Mouse (Mus musculus) cerebellum, postnatal 25 days (tissue): ENCODE data around the gene Bicc1.

Experiments used
- DNase-seq, 2 experiments: peaks; one replicate each; pipeline ENCODE4 v3.0.0; 2021; ENCODE audit warnings: mixed read lengths in 2 of 2

The Bicc1 gene

DNA sequence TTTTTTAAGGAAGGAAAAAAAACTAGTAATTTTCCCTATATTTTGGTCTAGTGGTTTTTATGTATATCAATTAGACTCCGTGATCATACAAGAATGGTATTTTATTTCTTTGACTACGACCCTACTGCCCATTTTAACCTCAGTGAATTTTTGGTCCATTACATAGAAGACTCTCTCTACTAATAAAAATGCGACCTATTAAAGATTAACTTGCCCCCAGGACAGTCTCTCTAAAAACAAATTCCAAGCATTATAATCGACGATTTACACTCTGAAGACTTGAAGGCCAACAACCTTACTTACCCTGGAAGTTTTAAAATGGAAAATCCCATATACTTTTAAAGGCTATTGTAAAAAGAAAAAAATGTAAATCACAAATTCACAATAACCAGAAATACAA, 2.9 kb downstream of the Bicc1 start:
- no peak for DNase-seq

DNA sequence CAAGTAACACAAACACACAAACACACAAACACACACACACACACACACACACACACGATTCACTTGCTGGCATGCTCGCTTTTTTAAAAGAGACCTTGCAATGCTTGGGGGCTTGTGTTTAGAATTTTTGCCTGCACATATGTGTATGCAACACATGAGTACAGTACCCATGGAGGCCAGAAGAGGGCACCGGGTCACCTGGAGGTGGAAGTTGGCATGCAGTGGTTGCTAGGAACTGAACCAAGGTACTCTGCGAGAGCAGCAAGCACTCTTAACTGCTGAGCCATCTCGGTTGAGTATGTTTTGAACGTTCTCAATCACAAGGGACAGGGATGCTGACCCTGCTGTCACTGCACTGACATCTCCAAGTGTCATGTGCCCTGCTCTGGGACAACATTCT, 5.9 kb downstream of the Bicc1 start:
- DNase-seq: no peak

DNA sequence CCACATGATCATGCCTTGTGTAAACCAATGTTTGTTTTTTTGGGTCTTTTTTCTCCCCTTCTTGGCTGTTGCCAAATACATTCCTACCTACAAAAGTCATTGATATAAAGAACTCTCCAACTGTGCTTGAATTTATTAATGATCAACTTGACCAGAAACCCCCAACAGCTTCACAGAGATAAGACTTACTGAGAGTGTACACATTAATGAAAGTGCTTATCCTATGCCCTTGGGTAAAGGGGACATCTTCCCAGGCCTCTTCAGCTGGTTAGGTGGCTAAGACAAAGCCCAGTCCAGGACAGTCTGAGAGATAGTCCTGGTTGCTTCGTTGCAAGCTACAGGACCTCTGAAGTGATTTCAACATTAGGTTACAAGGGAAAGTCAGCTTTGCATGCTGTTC, 6.4 kb downstream of the Bicc1 start:
- DNase-seq: no peak

DNA sequence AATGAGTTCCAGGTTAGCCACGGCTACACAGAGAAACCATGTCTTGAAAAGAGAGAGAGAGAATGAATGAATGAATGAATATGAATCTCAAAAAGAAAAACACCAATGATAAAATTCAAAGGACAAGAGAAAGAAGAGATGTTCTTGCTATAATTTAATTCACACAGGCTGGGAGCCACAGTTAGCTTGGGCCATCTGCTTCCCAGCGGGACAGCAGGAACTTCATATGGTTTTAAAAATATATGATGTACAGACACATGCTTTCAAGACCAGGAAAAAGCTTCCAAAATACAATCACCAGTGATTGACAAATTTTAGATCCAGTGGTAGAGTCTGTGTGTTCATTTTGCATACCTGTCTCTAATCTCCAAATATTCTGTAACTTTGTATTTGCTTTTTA, 9.0 kb downstream of the Bicc1 start:
- no peak for DNase-seq

DNA sequence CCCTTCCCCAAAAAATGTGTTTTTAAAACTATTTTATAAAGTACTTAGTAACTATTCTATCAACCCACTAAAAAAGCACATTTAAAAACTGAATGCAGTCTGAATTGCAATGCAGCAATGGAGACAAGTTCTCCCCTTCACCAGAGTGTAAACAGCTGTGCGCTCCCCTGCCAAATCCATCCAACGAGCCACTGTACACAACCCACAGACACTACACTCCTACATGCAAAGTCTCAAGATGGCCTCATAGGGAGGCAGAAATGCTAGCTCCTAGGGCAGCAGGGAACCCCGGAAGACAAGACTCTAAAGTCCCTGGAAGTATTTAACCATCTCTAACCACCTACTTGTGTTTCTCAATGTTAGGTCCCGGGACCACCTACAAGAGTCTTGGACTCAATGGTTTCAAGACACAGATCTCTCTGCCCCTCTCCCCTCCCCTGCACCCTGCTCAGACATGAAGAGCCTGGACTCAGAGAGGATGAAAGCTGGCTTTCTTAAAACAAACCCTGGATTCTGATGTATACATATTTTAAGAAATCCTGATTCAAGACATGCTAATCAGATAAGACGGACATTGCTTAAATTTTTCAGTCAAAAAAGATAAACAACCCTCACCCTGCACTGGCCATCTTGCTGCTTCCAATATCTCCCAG, 10.4 kb downstream of the Bicc1 start:
- no peak for DNase-seq

DNA sequence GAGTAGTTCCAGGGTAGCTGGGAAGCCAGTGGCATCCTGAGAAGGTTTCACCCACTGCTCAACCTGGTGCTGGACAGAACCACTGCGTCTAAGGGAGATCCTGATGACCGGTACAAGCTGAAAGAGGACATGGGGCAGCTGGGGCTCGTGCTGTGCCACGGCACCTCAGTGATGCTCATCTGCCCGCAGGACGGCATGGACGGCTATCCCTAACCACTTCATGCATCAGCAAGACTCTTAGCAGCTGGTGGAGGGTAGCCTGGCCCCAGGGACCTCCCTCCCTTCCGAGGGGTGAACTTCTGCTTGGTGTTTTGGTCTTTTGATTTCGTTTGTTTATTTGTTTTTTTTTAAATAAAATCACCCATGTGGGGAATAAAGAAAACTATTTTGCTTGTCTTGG, 11.3 kb downstream of the Bicc1 start:
- no peak for DNase-seq

DNA sequence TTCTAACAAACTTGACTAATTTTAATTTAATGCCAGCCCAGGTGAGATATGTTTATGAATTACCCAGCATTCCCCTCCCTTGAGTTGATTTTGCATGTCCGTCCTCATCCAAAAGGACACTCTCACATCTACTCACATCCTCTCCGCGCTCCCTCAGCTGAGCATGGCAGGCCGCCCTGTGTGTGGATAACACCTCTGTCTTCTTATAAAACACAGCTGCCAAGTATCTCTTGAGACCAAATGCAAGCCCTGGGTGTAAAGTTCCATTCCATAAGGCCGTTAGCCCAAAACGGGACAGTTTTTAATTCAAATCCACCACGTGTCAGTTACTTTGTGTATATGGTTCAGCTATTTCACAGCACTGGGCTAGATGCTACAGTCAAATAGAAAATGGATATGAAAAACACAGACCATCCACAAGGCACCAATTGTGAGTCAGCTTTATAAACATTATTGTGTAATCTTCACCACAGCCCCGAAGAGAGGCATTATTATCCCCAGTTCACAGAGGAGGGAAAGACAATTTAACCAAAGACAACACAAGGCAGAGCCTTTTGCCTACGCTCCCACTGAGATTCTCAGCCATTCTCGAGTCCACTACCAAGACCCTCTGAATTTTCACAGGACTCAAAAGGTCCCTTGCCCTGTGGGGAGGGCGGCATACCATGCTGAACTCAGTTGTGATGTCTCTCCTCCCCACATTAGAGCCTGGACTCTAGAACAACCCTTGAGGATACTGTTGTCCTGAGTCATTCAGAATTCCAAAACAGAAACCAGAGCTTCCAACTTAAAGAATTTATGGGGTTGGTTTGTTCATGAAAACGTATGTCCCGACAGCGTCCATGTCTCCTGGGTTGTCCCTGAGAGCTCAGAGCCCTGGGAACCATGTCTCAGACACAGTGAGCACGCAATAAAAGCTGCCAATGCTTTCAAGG, 12.6 kb downstream of the Bicc1 start:
- no peak for DNase-seq

DNA sequence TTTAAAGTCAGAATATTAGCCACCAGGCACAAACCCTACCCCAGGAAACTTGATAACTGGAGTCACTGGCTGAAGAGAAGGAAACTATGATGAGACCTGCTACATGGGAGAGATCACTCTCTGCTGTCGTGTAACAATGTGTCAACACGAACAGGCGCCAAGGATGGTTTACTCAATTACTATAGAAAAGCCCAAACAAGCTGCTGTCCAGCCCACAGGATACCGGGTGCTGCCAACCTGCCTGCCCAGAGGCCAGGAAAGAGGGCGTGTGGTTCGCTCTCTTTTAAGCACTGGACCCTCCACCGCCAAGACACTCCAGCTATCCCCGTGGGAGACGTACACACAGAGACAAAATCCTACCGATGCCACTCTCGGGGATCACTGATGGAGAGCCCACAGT, 13.7 kb downstream of the Bicc1 start:
- DNase-seq: no peak

DNA sequence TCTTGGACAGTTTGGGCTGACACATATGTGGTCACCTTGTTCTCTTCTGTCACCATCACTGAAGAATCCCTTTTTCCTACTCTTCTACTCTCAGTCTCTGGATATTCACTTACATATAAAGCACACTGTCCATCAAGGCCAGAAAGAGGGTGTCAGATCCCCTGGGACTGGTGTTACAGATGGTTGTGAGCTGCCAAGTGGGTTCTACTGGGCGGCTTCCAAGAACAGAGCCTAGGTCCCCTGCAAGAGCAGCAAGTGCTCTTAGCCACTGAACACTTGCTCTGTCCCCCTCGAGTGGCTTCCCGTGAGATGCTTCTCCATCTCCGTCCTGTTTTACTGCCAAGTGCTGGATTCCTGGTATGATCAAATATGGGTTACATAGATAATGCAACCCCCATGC, 15.3 kb downstream of the Bicc1 start:
- DNase-seq: no peak

DNA sequence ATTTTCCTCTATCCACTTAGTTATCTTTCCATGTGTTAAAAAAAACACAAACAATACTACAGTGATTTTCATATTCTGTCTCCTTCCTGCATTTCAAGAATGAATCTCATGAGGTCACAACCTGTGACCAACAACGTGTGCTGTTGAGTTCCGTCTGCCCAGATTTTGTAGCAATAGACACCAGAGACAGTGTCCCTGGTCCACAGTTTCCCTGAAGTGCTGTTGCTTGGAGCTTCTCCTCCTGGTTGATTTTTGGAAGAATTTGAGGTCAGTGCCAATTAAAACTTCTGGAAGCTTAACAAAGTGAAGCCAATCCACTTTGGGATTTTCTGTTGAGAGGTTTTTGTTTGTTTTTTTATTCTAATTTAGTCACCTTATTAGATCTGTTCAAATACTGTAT, 16.9 kb downstream of the Bicc1 start:
- DNase-seq: no peak

DNA sequence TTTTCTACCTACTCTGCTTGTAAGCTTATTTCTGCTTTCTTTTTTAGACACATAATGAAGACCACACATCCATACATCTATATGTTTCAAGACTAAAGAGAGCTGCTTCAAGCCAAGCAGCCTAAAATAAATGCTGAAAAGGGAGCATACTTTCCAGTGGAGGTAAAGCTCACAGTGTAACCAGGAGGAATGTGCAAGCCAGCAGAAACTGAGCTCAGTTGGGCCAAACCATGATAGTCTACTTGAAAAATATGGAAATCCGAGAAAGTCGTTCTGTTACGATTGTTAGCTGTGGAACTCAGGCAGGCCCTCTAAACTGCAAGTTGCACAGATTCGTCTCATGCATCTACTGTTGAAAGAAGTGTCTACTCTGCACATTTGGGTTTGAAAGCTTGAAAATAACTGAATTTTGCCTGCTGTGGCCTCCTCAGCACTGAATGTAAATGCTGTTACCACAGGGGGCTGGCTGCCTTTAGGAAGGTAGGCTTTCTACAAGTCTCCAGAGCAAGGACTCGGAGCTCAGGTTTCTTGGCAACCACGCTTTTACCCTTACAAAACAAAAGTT, 19.1 kb downstream of the Bicc1 start:
- no peak for DNase-seq

DNA sequence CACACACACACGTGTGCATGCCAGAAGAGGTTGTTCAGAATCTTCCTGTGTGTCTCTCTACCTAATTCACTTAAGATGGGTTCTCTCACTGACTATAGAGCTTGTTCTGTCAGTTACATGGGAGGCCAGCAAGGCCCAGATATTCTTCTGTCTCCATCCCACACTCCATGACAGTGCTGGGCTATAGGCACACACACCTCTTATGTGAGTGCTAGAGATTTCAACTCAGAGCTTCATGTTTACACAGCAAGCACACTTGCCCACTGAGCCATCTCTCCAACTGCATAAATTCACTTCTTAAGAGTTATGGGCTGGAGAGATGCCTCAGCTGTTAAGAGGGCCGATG, 20.7 kb downstream of the Bicc1 start:
- no peak for DNase-seq

DNA sequence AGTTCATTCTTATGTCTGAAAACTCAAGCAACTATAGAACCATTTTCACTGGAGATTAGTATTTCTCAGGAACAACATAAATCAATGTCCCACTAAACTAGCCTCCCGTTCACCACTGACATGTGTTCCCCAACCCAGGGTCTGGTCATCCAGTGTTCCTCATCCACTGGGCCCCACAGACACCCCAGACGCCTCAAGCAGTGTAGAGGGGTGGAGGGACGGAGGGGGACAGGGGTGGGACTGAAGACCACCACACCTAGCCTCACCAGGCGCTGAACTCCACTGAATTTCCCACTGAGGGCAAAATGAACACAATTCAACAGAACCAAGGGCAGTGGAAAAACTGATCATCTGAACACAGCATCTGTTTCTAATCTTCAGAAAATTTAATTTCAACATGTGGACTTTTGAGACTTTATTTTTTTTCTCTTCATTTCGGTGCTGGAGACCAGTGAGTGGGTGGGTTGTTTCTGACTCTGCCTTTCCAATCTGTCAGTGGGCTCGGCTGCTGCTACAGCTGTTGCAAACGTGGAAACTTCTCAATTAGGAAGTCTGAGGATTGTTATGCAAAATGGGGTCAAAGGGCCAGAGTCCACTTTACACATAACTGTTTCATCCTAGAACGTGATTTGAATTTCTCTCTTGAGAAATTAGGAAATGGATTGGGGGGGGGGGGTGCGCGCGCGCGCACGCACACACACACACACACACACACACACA, 21.2 kb downstream of the Bicc1 start:
- no peak for DNase-seq

DNA sequence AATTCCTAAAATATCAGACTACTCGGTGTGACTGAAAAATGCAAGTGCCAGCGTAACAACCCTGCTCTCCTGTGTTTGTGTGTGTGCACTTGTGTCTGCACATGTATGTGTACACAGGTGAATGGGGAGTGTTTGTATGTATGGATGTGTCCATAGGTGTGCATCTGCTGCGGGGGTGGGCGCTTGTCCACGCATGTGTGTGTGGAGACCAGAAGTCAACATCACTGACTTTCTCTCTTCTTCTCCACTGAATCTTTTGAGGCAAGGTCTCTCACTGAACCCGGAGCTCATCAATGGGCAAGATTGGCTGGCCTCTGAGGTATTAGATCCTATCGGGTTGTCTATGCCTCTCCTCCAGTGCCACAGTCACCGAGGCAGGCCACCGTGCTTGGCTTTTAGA, 21.9 kb downstream of the Bicc1 start:
- no peak for DNase-seq

DNA sequence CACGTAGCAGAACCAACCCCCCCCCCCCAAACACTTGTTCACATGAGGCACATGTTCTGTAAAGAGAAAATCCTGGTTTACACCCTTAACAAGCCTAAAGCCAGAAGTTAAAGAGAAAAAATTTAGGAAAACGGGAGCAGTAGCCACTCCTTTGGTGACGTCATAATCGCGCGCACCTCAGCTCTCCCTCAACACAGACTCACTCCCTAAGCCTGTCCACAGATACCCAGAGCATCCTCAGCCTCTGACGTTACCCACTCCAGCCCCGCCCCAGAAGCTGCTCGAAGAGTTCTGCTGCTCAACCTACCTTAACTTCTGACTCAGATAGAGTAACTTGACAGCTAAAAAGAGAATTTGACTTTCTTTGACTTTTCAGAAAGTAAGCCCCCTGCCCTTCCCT, 28.2 kb downstream of the Bicc1 start:
- DNase-seq: no peak

DNA sequence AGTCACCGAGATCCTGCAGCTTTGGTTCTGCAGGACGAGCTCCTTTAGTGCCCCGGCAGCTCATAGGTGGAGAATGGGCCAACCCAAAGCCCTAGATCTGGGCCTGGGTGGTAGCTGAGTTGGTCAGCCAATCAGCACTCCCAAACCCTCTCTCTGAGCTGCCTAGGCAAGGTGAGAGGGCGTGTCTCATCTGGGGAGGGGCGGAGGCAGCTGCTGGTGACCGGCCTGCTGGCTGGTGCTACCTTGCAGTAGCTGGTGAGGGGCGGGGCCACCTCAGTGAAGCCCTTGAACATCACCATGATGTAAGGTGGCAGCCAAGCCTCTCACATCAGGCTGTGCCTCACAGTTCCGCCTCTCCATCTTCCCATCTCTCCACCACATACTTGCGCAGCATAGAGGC, 29.2 kb downstream of the Bicc1 start:
- no peak for DNase-seq

DNA sequence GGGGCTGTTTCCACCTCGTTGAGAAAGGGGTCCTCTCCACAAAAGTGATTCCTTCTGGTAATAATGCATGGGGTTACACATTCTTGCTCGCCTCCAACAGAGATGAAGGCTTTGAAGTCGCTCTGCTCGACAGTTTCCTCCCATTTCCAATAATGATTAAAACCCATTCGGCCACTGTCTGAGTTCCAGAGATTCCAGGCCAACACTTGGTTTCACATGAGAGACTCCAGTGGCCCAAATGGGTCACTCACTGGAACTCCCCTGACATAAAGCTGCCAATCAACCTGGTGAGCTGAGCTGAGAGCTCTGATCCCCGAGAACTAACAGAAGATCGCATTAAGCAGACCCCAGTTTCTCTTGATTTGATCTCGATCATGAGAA, 31.6 kb downstream of the Bicc1 start:
- no peak for DNase-seq

DNA sequence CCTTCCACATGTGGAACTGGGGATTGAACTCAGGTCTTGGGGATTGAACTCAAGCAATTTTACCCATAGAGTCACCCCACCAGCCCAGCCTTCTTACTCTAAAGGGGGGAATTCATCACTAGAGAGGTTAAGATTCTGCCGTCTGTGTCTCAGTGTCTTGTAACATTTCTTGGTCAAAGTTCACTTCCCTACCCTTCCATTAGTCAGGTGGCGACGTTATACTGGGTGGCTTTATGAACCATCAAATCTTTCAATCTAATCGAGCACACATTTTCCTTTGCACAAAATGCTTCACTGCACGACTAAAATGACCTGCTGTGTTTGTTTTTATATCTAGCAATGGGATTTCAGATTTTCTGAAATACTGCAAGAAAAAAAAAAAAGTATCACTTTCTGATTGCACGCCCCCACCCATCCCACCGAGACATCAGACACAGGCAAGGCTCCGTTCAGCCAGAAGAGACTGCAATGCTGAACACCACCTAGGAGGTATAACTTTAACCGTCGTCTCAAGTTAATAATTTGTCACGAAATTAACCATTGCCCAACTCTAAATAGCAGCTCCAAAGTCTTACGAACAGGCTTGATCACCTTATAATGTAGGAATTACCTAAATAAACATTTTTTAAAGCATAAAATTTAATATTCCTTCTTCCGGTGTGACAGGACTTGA, 32.1 kb downstream of the Bicc1 start:
- no peak for DNase-seq

DNA sequence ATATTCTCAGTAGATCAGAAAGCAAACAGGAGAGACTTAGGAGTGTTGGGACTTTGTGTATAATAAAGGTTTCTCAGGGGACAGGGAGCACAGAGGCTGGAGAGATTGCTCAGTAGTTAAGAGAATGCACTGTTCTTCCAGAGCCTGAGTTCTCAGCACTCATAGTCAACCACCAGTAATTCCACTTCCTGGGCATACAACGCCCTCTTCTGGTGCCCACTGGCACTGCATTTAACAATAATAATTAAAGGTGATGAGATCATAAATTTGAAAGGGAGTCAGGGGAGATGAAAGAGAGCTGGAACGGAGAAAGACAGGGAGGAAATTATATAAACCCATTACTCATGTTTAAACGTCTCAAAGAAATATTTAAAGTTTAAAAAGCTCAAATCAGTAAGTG, 35.5 kb downstream of the Bicc1 start:
- no peak for DNase-seq

DNA sequence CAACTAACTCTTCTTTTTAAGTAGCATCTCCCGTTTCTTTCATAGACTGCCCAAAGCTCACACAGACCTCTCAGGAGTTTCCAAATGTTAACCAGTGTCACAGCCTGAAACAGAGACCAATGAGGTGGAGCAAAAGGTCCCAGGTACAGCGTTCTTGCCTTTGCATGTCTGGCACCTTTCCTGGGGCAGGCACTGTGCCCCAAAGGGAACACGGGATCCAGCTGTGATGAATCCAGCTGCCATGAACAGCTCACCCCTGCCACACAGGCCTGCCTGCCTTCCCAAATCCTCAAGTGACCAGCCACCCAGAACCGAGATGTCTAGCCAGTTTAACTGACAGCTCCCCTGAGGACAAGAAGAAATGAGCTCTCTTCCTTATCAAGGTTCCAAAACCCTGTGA, 36.1 kb downstream of the Bicc1 start:
- no peak for DNase-seq

DNA sequence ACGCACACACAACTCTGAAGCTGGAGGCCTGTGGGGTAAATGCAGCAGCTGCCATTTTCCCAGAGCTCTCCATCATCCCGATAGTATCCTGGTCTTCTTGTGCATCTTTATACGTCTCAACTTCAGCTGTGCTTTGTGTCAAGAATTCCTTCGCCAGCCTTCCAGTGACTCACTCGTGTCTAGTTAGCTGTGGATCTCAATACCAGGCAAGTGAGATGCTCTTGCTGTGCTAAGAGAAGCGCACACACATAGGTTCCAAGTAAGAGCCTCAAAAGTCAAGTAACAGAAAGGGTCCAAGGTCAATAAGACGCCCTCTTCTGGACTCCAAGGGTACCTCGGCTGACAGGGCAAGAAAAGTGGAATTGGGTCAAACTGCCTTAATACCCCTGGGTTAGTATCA, 37.0 kb downstream of the Bicc1 start:
- no peak for DNase-seq

DNA sequence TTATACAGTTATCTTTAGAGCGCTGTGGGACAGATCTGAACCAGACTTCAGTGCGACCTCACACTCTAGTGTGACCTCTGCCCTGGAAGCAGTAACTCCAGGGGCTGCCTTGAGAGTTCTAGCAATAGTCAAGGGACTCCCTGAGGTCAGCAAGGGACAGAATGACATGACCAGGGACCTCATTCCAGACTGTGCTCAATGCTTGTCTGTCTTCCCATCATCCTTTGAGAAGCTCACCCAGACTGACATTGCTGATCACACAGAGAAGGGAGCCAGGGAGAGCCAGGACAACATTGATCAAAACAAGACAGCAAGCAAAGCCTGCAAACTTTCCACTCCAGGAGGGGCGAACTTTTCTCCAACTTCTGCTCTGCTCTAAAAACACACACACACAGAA, 38.7 kb downstream of the Bicc1 start:
- DNase-seq: no peak

DNA sequence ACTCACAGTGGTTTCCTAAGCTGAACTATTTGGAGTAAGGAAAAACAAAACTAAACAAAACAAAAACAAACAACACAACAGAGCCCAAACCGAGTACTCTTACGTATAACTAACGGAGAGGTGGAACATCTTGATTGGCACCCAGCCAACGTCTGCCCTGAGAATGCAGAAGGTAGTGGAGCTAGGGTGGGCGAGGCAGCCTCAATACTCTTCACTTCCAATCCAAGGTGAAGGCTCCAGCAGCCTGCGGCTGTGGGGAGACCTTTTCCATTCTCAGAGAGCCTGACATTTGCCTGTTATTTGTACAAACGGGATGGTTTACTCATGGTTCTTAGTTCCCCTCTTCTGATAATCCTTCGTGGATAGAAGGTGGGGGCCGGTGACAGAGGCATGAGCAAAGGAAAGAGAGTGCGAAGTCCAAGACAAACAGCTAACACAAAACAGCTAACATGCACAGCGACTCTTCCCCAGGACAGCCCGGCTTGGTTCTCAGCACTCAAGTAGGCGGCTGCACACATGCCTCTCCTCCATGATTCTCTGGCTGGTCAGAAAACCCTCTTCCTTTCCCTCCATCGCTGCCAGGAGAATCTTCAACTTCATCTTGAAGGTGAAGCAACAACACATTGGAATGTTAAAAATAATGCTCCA, 39.3 kb downstream of the Bicc1 start:
- no peak for DNase-seq
